ENCODE assay signal across 8 mouse cellular contexts in the genomic region with DNA sequence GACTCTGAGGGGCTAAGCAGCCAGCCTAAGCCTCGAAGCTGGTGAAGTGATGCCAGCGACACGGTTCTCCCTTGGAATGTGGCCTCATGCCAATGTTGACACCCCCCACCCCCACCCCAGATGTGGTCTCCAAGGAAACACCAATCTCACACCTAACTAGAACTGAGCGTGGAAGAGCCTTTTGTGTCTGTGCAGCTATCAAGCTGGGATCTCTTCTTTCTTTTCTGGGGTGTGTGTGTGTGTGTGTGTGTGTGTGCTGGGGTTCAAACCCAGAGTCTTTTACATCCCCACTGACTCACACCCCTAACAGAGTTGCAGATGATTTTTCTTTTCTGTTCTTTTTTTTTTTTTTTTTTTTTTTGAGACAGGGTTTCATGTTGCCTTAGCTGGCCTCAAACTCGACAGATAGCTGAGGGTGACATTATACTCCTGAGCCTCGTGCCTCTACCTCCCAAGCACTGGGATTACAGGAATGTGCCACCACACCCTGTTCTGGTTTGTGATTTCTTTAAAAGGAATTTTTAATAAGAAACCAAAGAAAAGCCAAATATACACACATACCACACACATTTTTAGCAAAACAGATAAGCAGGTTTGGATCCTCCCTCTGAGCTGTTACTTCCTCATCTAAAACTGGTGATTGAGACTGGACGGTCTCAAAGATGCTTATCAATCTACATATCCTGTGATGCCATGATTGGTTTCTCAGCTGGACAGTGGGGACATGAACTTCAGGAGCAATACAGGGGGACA. TPM values are rescaled to one million over a fixed set of nuclear protein-coding genes. Genes with fewer than 3 reads are reported as not detected.
DNase-seq lines count a peak whose midpoint lies in the region; ATAC-seq lines count a peak whose summit lies in the region.

No protein-coding gene starts in this region.

- H3K4me2 ChIP-seq in kidney, embryonic 15.5 days: 0 out of 2 replicates have a peak overlapping the region, but pooled peaks have one; percentile 7
- H3K4me2 ChIP-seq in embryonic facial prominence, embryonic 14.5 days (ENCODE audit: low read depth, low read length): no peak overlapping the region
- H3K4me2 ChIP-seq in liver, embryonic 16.5 days (ENCODE audit: low read depth, low read length): no peak overlapping the region

- H3K4me1 ChIP-seq in kidney, embryonic 15.5 days: peaks cover 56% of the 10 kb centered on the region
- H3K4me1 ChIP-seq in embryonic facial prominence, embryonic 14.5 days (ENCODE audit: control insufficient read depth, insufficient read depth, low read length): peaks cover 35% of the 10 kb centered on the region
- peaks cover 76% of the 10 kb centered on the region for H3K4me1 ChIP-seq in liver, embryonic 16.5 days (ENCODE audit: control insufficient read depth, low read depth, low read length)

- 33% methylated on average over 7 of the region's 7 CpGs for WGBS in kidney, embryonic 15.5 days
- 21% methylated on average over 6 of the region's 7 CpGs for WGBS in embryonic facial prominence, embryonic 14.5 days
- WGBS in liver, embryonic 16.5 days (ENCODE audit: insufficient replicate concordance): 38% methylated on average over 7 of the region's 7 CpGs

- H3K9me3 ChIP-seq in kidney, embryonic 15.5 days (replicated peaks): no peaks in the 10 kb centered on the region
- H3K9me3 ChIP-seq in embryonic facial prominence, embryonic 14.5 days (ENCODE audit: control insufficient read depth, low read length): no peaks in the 10 kb centered on the region
- no peaks in the 10 kb centered on the region for H3K9me3 ChIP-seq in liver, embryonic 16.5 days (replicated peaks; ENCODE audit: control insufficient read depth, low read length)

- no peak for ATAC-seq in kidney, embryonic 15.5 days (replicated peaks; ENCODE audit: low FRiP score)
- peak; percentile 13 for ATAC-seq in CD4-positive, CD25-positive, alpha-beta regulatory T cell, adult 4 months
- no peak for ATAC-seq in embryonic facial prominence, embryonic 14.5 days (ENCODE audit: low read depth)
- no peak for ATAC-seq in liver, embryonic 16.5 days (ENCODE audit: low read depth)
- ATAC-seq in granulocyte monocyte progenitor cell, adult 5-6 weeks (replicated peaks; ENCODE audit: poor library complexity, severe bottlenecking): no peak

- no peak for DNase-seq in kidney, postnatal 25 days
- DNase-seq in embryonic facial prominence, embryonic 14.5 days (ENCODE audit: low spot score): peak; percentile 52
- no peak for DNase-seq in left cerebral cortex, adult 11 months (ENCODE audit: low spot score)
- DNase-seq in urinary bladder, postnatal 36 days (ENCODE audit: low spot score in 2 of 2): no peak

- H3K36me3 ChIP-seq in kidney, embryonic 15.5 days: peaks cover 4% of the 10 kb centered on the region; the same call in 1 of the 2 replicates
- H3K36me3 ChIP-seq in embryonic facial prominence, embryonic 14.5 days (ENCODE audit: control insufficient read depth, insufficient read depth, low read length): 0 out of 2 replicates have a peak, but pooled peaks cover 5% of the 10 kb centered on the region
- H3K36me3 ChIP-seq in liver, embryonic 16.5 days (ENCODE audit: control insufficient read depth, insufficient read depth): peaks cover 14% of the 10 kb centered on the region

- H3K27ac ChIP-seq in kidney, embryonic 15.5 days: peak overlapping the region; percentile 96
- peak overlapping the region; percentile 90 for H3K27ac ChIP-seq in embryonic facial prominence, embryonic 14.5 days (replicated peaks; ENCODE audit: low read depth, low read length)
- H3K27ac ChIP-seq in liver, embryonic 16.5 days (ENCODE audit: low read length): peak overlapping the region; percentile 58

- no peaks in the 10 kb centered on the region for H3K27me3 ChIP-seq in kidney, embryonic 15.5 days
- H3K27me3 ChIP-seq in embryonic facial prominence, embryonic 14.5 days (replicated peaks; ENCODE audit: control insufficient read depth, insufficient read depth, low read length): no peaks in the 10 kb centered on the region
- no peaks in the 10 kb centered on the region for H3K27me3 ChIP-seq in liver, embryonic 16.5 days (ENCODE audit: control insufficient read depth, insufficient read depth, low read depth, low read length)

- no peak overlapping the region for H3K9ac ChIP-seq in kidney, embryonic 15.5 days
- 0 out of 2 replicates have a peak overlapping the region, but pooled peaks have one; percentile 25 for H3K9ac ChIP-seq in embryonic facial prominence, embryonic 14.5 days (ENCODE audit: low read depth, low read length)
- H3K9ac ChIP-seq in liver, embryonic 16.5 days (ENCODE audit: low read depth, low read length): no peak overlapping the region

- H3K4me3 ChIP-seq in kidney, embryonic 15.5 days (replicated peaks): no peak overlapping the region
- no peak overlapping the region for H3K4me3 ChIP-seq in embryonic facial prominence, embryonic 14.5 days (ENCODE audit: low read depth, low read length)
- no peak overlapping the region for H3K4me3 ChIP-seq in liver, embryonic 16.5 days (ENCODE audit: low read depth, low read length)

RNA-seq across cellular contexts. Expression of a gene that starts 29.6 kb away (rescaled TPM):
- 14.9 and 20.0 TPM in 2 replicates for polyA plus RNA-seq in kidney, embryonic 15.5 days (2015; fragmentation: Nextera tagmentation; extraction: Ambion mirVana)
- 10 to 100 TPM; 53.6 to 81.0 TPM for polyA plus RNA-seq in CD4-positive, CD25-positive, alpha-beta regulatory T cell, adult 4 months (2017; shearing (Covaris generic))
- 12.9 and 14.3 TPM in 2 replicates for polyA plus RNA-seq in embryonic facial prominence, embryonic 14.5 days (2014; fragmentation: Nextera tagmentation; extraction: Ambion mirVana)
- 23.1 and 24.5 TPM in 2 replicates for polyA plus RNA-seq in liver, embryonic 16.5 days (2015; fragmentation: Nextera tagmentation; extraction: Ambion mirVana)
- 15.4 and 20.2 TPM in 2 replicates for total RNA-seq in granulocyte monocyte progenitor cell, adult 5-6 weeks (2014; fragmentation: Nextera tagmentation)
- 7.1 and 12.6 TPM in 2 replicates for total RNA-seq in granulocyte monocyte progenitor cell, adult 5-6 weeks (2017)

RNA-seq across cellular contexts. Expression of a gene that starts 30.3 kb away (rescaled TPM):
- polyA plus RNA-seq in kidney, embryonic 15.5 days (2015; fragmentation: Nextera tagmentation; extraction: Ambion mirVana): not detected in 2 replicates
- under 1 TPM in 1 of 2 experiments, not detected in 1; 0.35 TPM for polyA plus RNA-seq in CD4-positive, CD25-positive, alpha-beta regulatory T cell, adult 4 months (2017; shearing (Covaris generic))
- not detected in 2 replicates for polyA plus RNA-seq in embryonic facial prominence, embryonic 14.5 days (2014; fragmentation: Nextera tagmentation; extraction: Ambion mirVana)
- polyA plus RNA-seq in liver, embryonic 16.5 days (2015; fragmentation: Nextera tagmentation; extraction: Ambion mirVana): 0.06 TPM in 1 of 2 replicates, not detected in the other
- not detected in 2 replicates for total RNA-seq in granulocyte monocyte progenitor cell, adult 5-6 weeks (2014; fragmentation: Nextera tagmentation)
- not detected in 2 replicates for total RNA-seq in granulocyte monocyte progenitor cell, adult 5-6 weeks (2017)

RNA-seq across cellular contexts. Expression of a gene that starts 36.7 kb away (rescaled TPM):
- polyA plus RNA-seq in kidney, embryonic 15.5 days (2015; fragmentation: Nextera tagmentation; extraction: Ambion mirVana): 12.7 and 17.5 TPM in 2 replicates
- polyA plus RNA-seq in CD4-positive, CD25-positive, alpha-beta regulatory T cell, adult 4 months (2017; shearing (Covaris generic)): 1 to 10 TPM in 1 of 2 experiments, under 1 TPM in 1; 0.73 to 1.1 TPM
- 5.9 and 7.2 TPM in 2 replicates for polyA plus RNA-seq in embryonic facial prominence, embryonic 14.5 days (2014; fragmentation: Nextera tagmentation; extraction: Ambion mirVana)
- 9.6 and 10.9 TPM in 2 replicates for polyA plus RNA-seq in liver, embryonic 16.5 days (2015; fragmentation: Nextera tagmentation; extraction: Ambion mirVana)
- total RNA-seq in granulocyte monocyte progenitor cell, adult 5-6 weeks (2014; fragmentation: Nextera tagmentation): 5.3 and 5.4 TPM in 2 replicates
- 8.7 and 13.2 TPM in 2 replicates for total RNA-seq in granulocyte monocyte progenitor cell, adult 5-6 weeks (2017)
